Mouse (Mus musculus) thymus, adult 2 months (tissue): ENCODE measurements around the gene Grk5.

Source experiments
- CTCF ChIP-seq: fragments of 200-500 bp; IDR thresholded peaks from 2 replicates; pipeline ENCODE4 v1.5.1; 2012; ENCODE audit warnings: mild to moderate bottlenecking, control low read depth, low read length, moderate library complexity, borderline replicate concordance; ENCODE audit not compliant: control insufficient read depth, poor library complexity, insufficient read depth; ENCODE audit errors: extremely low read depth
- POLR2A ChIP-seq: fragments of 200-500 bp; IDR thresholded peaks from 2 replicates; pipeline ENCODE4 v1.6.1; 2012; ENCODE audit warnings: mild to moderate bottlenecking, low read length, control low read depth, moderate library complexity; ENCODE audit not compliant: control insufficient read depth, poor library complexity, insufficient read depth; ENCODE audit errors: extremely low read depth

DNA sequence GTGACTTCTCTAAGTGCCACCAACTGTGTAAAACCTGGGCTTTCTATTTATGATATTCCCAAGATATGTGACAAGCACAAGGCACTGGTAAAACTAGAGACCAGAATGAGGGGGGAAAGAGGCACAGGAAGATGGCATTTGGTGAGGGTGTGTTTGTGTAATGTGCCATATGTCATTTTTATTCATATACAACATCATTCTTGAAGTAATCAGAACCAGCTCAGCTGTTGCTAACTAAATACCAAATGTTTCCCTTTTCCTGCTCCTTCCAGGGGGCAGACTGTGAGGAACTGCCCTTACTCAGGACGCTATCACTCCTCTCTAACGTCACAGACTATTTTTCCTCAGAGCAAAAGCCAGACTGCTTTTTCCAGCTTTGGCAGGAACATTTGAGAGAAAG is 132.0 kb downstream of the Grk5 start:
- TF ChIP-seq CTCF (no peak), POLR2A (no peak)
